In the genomic region with DNA sequence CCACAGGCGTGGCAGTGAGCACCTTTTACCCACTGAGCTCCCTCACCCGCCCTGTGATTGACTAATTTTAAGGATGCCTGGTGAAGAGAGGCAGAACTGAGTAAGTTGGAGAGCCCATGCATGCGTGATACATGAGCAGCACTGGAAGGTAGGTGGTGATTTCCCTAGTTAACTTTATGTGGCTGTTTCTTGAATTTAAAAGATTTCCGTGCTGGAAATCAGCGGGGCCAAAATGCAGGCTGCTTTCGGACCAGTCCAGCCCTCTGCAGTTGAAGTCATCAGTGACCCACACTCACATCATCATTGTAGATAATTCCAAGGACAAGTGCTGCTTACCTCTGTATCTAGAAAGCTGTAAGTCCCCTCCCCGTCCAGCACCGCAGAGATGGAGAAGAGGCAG, we compare ENCODE assay signal across 35 mouse cellular contexts.
"Had no signal": no experiment of that assay in that cellular context is flagged by ENCODE, and none has a peak within 500 bp of the region (broad histone marks: within the 10 kb centered on the region; RNA-seq: fewer than 3 reads in every experiment).

No protein-coding gene starts in this region.

- H3K27ac ChIP-seq: heart, embryonic 13.5 days; heart, embryonic 15.5 days; hindbrain, embryonic 10.5 days; hindbrain, embryonic 12.5 days; hindbrain, embryonic 13.5 days; hindbrain, embryonic 14.5 days; hindbrain, embryonic 15.5 days; hindbrain, postnatal 0 days; intestine, embryonic 15.5 days; kidney, embryonic 15.5 days; kidney, postnatal 0 days; layer of hippocampus, adult 2 months; left cerebral cortex, adult 2 months had no signal

- H3K4me1 ChIP-seq: heart, embryonic 15.5 days; hindbrain, embryonic 12.5 days; hindbrain, embryonic 13.5 days; hindbrain, embryonic 15.5 days; intestine, embryonic 15.5 days; kidney, embryonic 15.5 days had no signal

- ATAC-seq: hindbrain, embryonic 16.5 days; hindbrain, postnatal 0 days; inflammation-experienced regulatory T-cells, adult 6 months; intestine, embryonic 15.5 days; intestine, embryonic 16.5 days; intestine, postnatal 0 days had no signal

- H3K4me3 ChIP-seq: heart, embryonic 12.5 days; heart, embryonic 13.5 days; heart, embryonic 15.5 days; hindbrain, embryonic 10.5 days; hindbrain, embryonic 12.5 days; hindbrain, embryonic 13.5 days; hindbrain, embryonic 15.5 days; intestine, embryonic 15.5 days; kidney, embryonic 15.5 days; layer of hippocampus, adult 2 months; left cerebral cortex, adult 2 months had no signal

- H3K4me2 ChIP-seq: heart, embryonic 11.5 days; heart, embryonic 12.5 days; heart, embryonic 13.5 days; heart, embryonic 15.5 days; hindbrain, embryonic 12.5 days; hindbrain, embryonic 13.5 days; hindbrain, embryonic 14.5 days; hindbrain, embryonic 15.5 days; intestine, embryonic 15.5 days; kidney, embryonic 15.5 days had no signal

- H3K9ac ChIP-seq: heart, embryonic 12.5 days; heart, embryonic 13.5 days; heart, embryonic 15.5 days; hindbrain, embryonic 12.5 days; hindbrain, embryonic 13.5 days; hindbrain, embryonic 14.5 days; hindbrain, embryonic 15.5 days; intestine, embryonic 15.5 days; kidney, embryonic 15.5 days had no signal

- DNase-seq: heart, postnatal 10 days; heart, postnatal 14 days; heart, postnatal 36 days; heart, postnatal 4 days; kidney, adult 11 months; kidney, adult 18-20 months; kidney, adult 2 months; kidney, adult 8-10 months; kidney, adult 9 months; kidney, postnatal 10 days; kidney, postnatal 14 days; kidney, postnatal 25 days; kidney, postnatal 36 days; kidney, postnatal 4 days; layer of hippocampus, adult 9-11 months; layer of hippocampus, postnatal 36 days had no signal

- H3K9me3 ChIP-seq: heart, embryonic 12.5 days; heart, embryonic 13.5 days; heart, embryonic 15.5 days; hindbrain, embryonic 10.5 days; hindbrain, embryonic 12.5 days; hindbrain, embryonic 13.5 days; hindbrain, embryonic 15.5 days; intestine, embryonic 15.5 days; kidney, embryonic 15.5 days had no signal

- H3K27me3 ChIP-seq: heart, embryonic 12.5 days; heart, embryonic 13.5 days; heart, embryonic 15.5 days; hindbrain, embryonic 12.5 days; hindbrain, embryonic 13.5 days; hindbrain, embryonic 15.5 days; intestine, embryonic 15.5 days; kidney, embryonic 15.5 days had no signal
